Mouse (Mus musculus) MEL (cell line): Measurements from ENCODE around the gene Nxt2.

ENCODE experiments used
- CTCF ChIP-seq, 3 experiments: IDR thresholded peaks in 2 of 3; conservative IDR thresholded peaks in 1 of 3; 2 replicates each; pipeline ENCODE4 v1.5.1; 2011 to 2012; ENCODE audit warnings: low read length in 3 of 3, low read depth in 2 of 3, mild to moderate bottlenecking in 2 of 3, improper control_type of control experiment in 1 of 3, inconsistent platforms in 1 of 3, mixed read lengths in 1 of 3, moderate library complexity in 1 of 3; ENCODE audit not compliant: control insufficient read depth in 1 of 3, insufficient read depth in 1 of 3, poor library complexity in 1 of 3, severe bottlenecking in 1 of 3
- JUND ChIP-seq: IDR thresholded peaks from 2 replicates; pipeline ENCODE4 v1.6.1; 2011; ENCODE audit warnings: low read depth, mild to moderate bottlenecking, improper control_type of control experiment, low read length
- NRF1 ChIP-seq: IDR thresholded peaks from 2 replicates; pipeline ENCODE4 v1.6.1; 2014; ENCODE audit warnings: low read depth, mild to moderate bottlenecking, inconsistent platforms, low read length, improper control_type of control experiment, moderate library complexity; ENCODE audit not compliant: poor library complexity, insufficient read depth, severe bottlenecking
- POLR2A ChIP-seq, 2 experiments: IDR thresholded peaks; 2 replicates each; pipeline ENCODE4 v1.6.1; 2011 to 2012; ENCODE audit warnings: low read length in 2 of 2, mild to moderate bottlenecking in 2 of 2, control low read depth in 1 of 2, improper control_type of control experiment in 1 of 2, low read depth in 1 of 2, moderate library complexity in 1 of 2; ENCODE audit not compliant: control insufficient read depth in 1 of 2, insufficient read depth in 1 of 2, poor library complexity in 1 of 2
- SIN3A ChIP-seq: IDR thresholded peaks from 2 replicates; pipeline ENCODE4 v1.6.1; 2012; ENCODE audit warnings: low read length, improper control_type of control experiment, inconsistent platforms
- TCF12 ChIP-seq: IDR thresholded peaks from 2 replicates; pipeline ENCODE4 v1.6.1; 2014; ENCODE audit warnings: low read depth, mild to moderate bottlenecking, inconsistent platforms, low read length, improper control_type of control experiment, moderate library complexity

DNA sequence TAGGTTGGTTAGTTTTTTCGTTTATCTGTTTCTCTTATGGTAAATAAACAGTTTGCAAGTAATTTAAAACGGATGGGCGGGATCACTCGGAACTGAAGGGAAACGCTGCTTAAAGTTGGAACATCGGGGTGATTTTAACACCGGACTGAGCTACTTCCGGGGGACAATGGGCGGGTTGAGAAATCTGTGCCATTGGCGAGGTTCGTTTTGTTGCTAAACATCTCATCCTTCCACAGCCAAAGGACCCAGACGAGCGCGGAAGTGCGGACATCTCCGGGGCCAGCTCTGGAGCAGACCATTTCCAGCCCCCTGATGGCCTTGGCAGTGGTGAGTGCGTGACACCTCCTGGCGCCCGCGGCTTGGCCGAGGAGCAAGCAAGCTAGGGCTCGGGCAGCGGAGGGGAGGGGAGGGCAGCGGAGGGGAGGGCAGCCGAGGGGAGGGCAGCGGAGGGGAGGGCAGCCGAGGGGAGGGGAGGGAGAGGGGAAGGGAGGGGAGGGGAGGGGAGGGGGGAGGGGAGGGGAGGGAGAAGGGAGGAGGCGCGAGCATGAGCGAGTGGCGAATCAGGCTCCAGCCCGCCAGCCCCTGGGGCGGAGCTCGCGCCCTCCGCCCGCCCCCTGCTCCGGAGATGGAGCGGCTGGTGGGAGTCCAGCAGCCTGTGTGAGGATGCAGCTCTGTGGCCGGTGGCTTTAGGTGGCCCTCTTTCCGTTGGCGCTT is 1.6 kb downstream of the Nxt2 start:
- no peak for TF ChIP-seq CTCF (IDR thresholded peaks at IDR 0.05 in 2 of 3, conservative IDR thresholded peaks at IDR 0.05 in 1 of 3; ENCODE audit: control insufficient read depth in 1 of 3, insufficient read depth in 1 of 3, low read depth in 2 of 3, low read length in 3 of 3, poor library complexity in 1 of 3, severe bottlenecking in 1 of 3)
- TF ChIP-seq TCF12 = 0 out of 2 replicates have a peak, but pooled peaks have one; percentile 35
- TF ChIP-seq POLR2A (IDR thresholded peaks at IDR 0.05; ENCODE audit: control insufficient read depth in 1 of 2, insufficient read depth in 1 of 2, low read depth in 1 of 2, low read length in 2 of 2, poor library complexity in 1 of 2) = no peak; a peak in 1 of 4 replicates
- peak; percentile 86 for TF ChIP-seq SIN3A
- TF ChIP-seq NRF1 = no peak
- no peak for TF ChIP-seq JUND
